Mouse (Mus musculus) embryonic fibroblast, embryonic 13.5 days (primary cell): ENCODE data around the gene Mfsd4a.

Experiments
- CTCF ChIP-seq: IDR thresholded peaks from 2 replicates; pipeline ENCODE4 v1.5.1; 2011; ENCODE audit warnings: mild to moderate bottlenecking, control low read depth, low read length, moderate library complexity, borderline replicate concordance; ENCODE audit not compliant: insufficient read depth
- POLR2A ChIP-seq: IDR thresholded peaks from 2 replicates; pipeline ENCODE4 v1.6.1; 2011; ENCODE audit warnings: low read depth, mild to moderate bottlenecking, control low read depth, low read length, moderate library complexity

- TF ChIP-seq POLR2A, result no peak
- TF ChIP-seq CTCF, result no peak
These were observed 5.9 kb downstream of the Mfsd4a start for GRCm38 (mm10) chr1:132061750-132062541.
